Mouse (Mus musculus): ENCODE data around the gene Miga2. TPM values are rescaled to one million over a fixed set of nuclear protein-coding genes. Genes with fewer than 3 reads are reported as not detected.

Gene Miga2
- polyA plus RNA-seq, 1 experiment = 66.9 TPM

- no peak for DNase-seq (ENCODE audit: low read depth)
Observed at GRCm38 (mm10) chr2:30419112-30419511, 55.1 kb downstream of the Miga2 start.

DNA sequence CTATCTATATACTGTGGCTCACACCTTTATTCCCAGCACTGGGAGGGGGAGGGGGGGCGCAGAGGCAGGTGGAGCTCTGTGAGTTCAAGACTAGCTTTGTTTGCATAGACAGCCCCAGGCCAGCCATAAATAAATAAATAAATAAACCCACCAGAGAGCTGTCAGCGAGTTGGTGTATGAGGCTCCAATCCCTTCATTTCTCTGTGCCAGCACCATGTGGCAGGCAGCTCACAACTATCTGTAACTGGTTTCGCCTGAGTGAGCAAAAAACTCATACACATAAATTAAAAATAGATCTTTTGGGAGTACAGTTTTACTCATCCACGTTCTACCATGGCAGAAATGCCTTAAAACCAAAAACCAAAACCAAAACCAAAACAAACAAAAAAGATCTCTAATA is 57.4 kb downstream of the Miga2 start:
- no peak for DNase-seq (ENCODE audit: low read depth)

DNA sequence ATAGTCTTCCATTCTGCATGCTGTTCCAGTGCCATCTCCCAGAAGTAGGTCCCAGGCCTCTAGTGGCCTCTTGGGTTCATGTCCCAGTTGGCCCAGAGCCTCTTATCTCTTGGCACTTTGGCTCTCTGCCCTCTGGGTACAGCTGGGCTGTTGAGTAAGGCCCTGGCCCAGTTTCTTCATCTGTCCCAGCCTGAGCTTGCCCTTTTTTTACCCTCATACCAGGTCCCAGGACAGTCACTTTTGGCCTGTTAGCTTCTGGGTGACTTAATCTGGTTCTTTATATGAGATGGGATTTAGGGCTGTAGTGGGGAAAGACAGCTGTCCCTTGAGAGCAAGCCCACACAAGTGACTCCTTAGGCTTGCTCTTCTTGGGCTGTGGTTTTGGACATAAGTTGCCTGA is 65.1 kb downstream of the Miga2 start:
- DNase-seq (ENCODE audit: low read depth) = peak; percentile 99

Other genes with a start within 250 kb of the Miga2 start
- gene Zer1, start 239.6 kb upstream of the Miga2 start, polyA plus RNA-seq (2012; rRNA removed) = 58.1 TPM in 2 replicates
- gene Tbc1d13, start 230.5 kb upstream of the Miga2 start, polyA plus RNA-seq (2012; rRNA removed) = 47.7 and 59.5 TPM in 2 replicates
- 40.8 and 41.5 TPM in 2 replicates for gene Endog, start 192.7 kb upstream of the Miga2 start, polyA plus RNA-seq (2012; rRNA removed)
- gene Spout1, start 185.8 kb upstream of the Miga2 start, polyA plus RNA-seq (2012; rRNA removed) = 24.3 and 27.3 TPM in 2 replicates
- 83.0 and 87.2 TPM in 2 replicates for gene Kyat1, start 158.4 kb upstream of the Miga2 start, polyA plus RNA-seq (2012; rRNA removed)
- 28.4 and 29.3 TPM in 2 replicates for gene Lrrc8a, start 126.5 kb upstream of the Miga2 start, polyA plus RNA-seq (2012; rRNA removed)
- gene Gm28035, start 123.7 kb upstream of the Miga2 start, polyA plus RNA-seq (2012; rRNA removed) = 9.6 and 11.8 TPM in 2 replicates
- gene Phyhd1, start 98.0 kb upstream of the Miga2 start, polyA plus RNA-seq (2012; rRNA removed) = 51.9 and 62.7 TPM in 2 replicates
- not detected in 2 replicates for gene Gm28038, start 83.2 kb upstream of the Miga2 start, polyA plus RNA-seq (2012; rRNA removed)
- gene Dolk, start 77.9 kb upstream of the Miga2 start, polyA plus RNA-seq (2012; rRNA removed) = 48.2 and 83.0 TPM in 2 replicates
- gene Nup188, start 77.8 kb upstream of the Miga2 start, polyA plus RNA-seq (2012; rRNA removed) = 28.9 and 30.4 TPM in 2 replicates
- 284 and 342 TPM in 2 replicates for gene Sh3glb2, start 4.9 kb upstream of the Miga2 start, polyA plus RNA-seq (2012; rRNA removed)
- 42.7 and 51.6 TPM in 2 replicates for gene Dolpp1, start 28.0 kb downstream of the Miga2 start, polyA plus RNA-seq (2012; rRNA removed)
- 112 and 133 TPM in 2 replicates for gene Crat, start 51.6 kb downstream of the Miga2 start, polyA plus RNA-seq (2012; rRNA removed)
- 176 and 210 TPM in 2 replicates for gene Ptpa, start 51.8 kb downstream of the Miga2 start, polyA plus RNA-seq (2012; rRNA removed)
- 8.2 and 9.0 TPM in 2 replicates for gene Ier5l, start 110.0 kb downstream of the Miga2 start, polyA plus RNA-seq (2012; rRNA removed)
- 1.2 and 1.6 TPM in 2 replicates for gene Cstad, start 230.8 kb downstream of the Miga2 start, polyA plus RNA-seq (2012; rRNA removed)

Measured in gonadal fat pad, adult 2 months (tissue).